Mouse (Mus musculus): ENCODE measurements around the gene Gm10392.

Gene Gm10392

GRCm38 (mm10) chr11:77492311-77492871, 26.6 kb downstream of the Gm10392 start:
- peak; percentile 56 for DNase-seq (ENCODE audit: low read depth)

- peak; percentile 45 for DNase-seq (ENCODE audit: low read depth)
These were observed 27.3 kb downstream of the Gm10392 start for GRCm38 (mm10) chr11:77491502-77492291.

- peak; percentile 93 for DNase-seq (ENCODE audit: low read depth)
These were observed 27.9 kb downstream of the Gm10392 start for GRCm38 (mm10) chr11:77491123-77491501.

GRCm38 (mm10) chr11:77490451-77490850, 28.5 kb downstream of the Gm10392 start:
- peak; percentile 24 for DNase-seq (ENCODE audit: low read depth)

- DNase-seq (ENCODE audit: low read depth), result peak; percentile 56
These were observed 29.3 kb downstream of the Gm10392 start, which contains the start of gene Ankrd13b for GRCm38 (mm10) chr11:77489591-77490235. TSS of gene Ankrd13b (minus strand) at chr11:77489678.

GRCm38 (mm10) chr11:77488771-77489581, 30.0 kb downstream of the Gm10392 start:
- peak; percentile 47 for DNase-seq (ENCODE audit: low read depth)

GRCm38 (mm10) chr11:77486798-77487197, 32.2 kb downstream of the Gm10392 start:
- peak; percentile 17 for DNase-seq (ENCODE audit: low read depth)

GRCm38 (mm10) chr11:77485229-77485628, 33.8 kb downstream of the Gm10392 start:
- no peak for DNase-seq (ENCODE audit: low read depth)

- DNase-seq (ENCODE audit: low read depth), result peak; percentile 81
These were observed 35.3 kb downstream of the Gm10392 start for GRCm38 (mm10) chr11:77483510-77484255.

GRCm38 (mm10) chr11:77483043-77483442, 36.0 kb downstream of the Gm10392 start:
- no peak for DNase-seq (ENCODE audit: low read depth)

- DNase-seq (ENCODE audit: low read depth), result no peak
These were observed 42.1 kb downstream of the Gm10392 start for GRCm38 (mm10) chr11:77476895-77477294.

- DNase-seq (ENCODE audit: low read depth), result no peak
These were observed 42.8 kb downstream of the Gm10392 start for GRCm38 (mm10) chr11:77476216-77476615.

- DNase-seq (ENCODE audit: low read depth), result no peak
These were observed 46.2 kb downstream of the Gm10392 start for GRCm38 (mm10) chr11:77472775-77473174.

GRCm38 (mm10) chr11:77471407-77471806, 47.6 kb downstream of the Gm10392 start:
- DNase-seq (ENCODE audit: low read depth), result no peak

- DNase-seq (ENCODE audit: low read depth), result no peak
These were observed 50.6 kb downstream of the Gm10392 start for GRCm38 (mm10) chr11:77468397-77468796.

- peak; percentile 91 for DNase-seq (ENCODE audit: low read depth)
These were observed 51.2 kb downstream of the Gm10392 start for GRCm38 (mm10) chr11:77467784-77468183.

- DNase-seq (ENCODE audit: low read depth), result peak; percentile 90
These were observed 51.8 kb downstream of the Gm10392 start for GRCm38 (mm10) chr11:77467157-77467556.
